Mouse (Mus musculus) lung, postnatal 0 days (tissue): Measurements from ENCODE around the gene Itgae. TPM values are rescaled to one million over a fixed set of nuclear protein-coding genes. Genes with fewer than 3 reads are reported as not detected.
A peak's percentile ranks its signal among the peaks of the same experiment; 100 is the strongest.

Experiments
- ATAC-seq: fragments of 200-750 bp; cut with Nextera tagmentation; 2 replicates; pipeline ENCODE4 v1.8.0; 2017; ENCODE audit warnings: moderate library complexity
- DNase-seq: peaks from one replicate; pipeline ENCODE4 v3.0.0-alpha.2; 2016; ENCODE audit warnings: low spot score
- H3K27ac ChIP-seq: fragments of 300-500 bp; sonication (generic); 2 replicates; pipeline ENCODE4 v1.5.1; 2014; ENCODE audit warnings: antibody characterized with exemption, mild to moderate bottlenecking, low read length, mixed read lengths
- H3K27me3 ChIP-seq: fragments of 300-500 bp; sonication (generic); replicated peaks from 2 replicates; pipeline ENCODE4 v1.6.1; 2014; ENCODE audit warnings: low read length, mixed read lengths; ENCODE audit not compliant: insufficient read depth
- H3K36me3 ChIP-seq: fragments of 300-500 bp; sonication (generic); 2 replicates; pipeline ENCODE4 v1.6.1; 2014; ENCODE audit warnings: low read length, mixed read lengths; ENCODE audit not compliant: insufficient read depth
- H3K4me1 ChIP-seq: fragments of 300-500 bp; sonication (generic); 2 replicates; pipeline ENCODE4 v1.6.1; 2014; ENCODE audit warnings: antibody characterized with exemption, low read depth, low read length, mixed read lengths; ENCODE audit not compliant: insufficient read depth
- H3K4me2 ChIP-seq: fragments of 300-500 bp; sonication (generic); replicated peaks from 2 replicates; pipeline ENCODE4 v1.6.1; 2014; ENCODE audit warnings: low read depth, mild to moderate bottlenecking, low read length, moderate library complexity, mixed read lengths
- H3K4me3 ChIP-seq: fragments of 300-500 bp; sonication (generic); 2 replicates; pipeline ENCODE4 v1.5.1; 2014; ENCODE audit warnings: low read depth, low read length
- H3K9ac ChIP-seq: fragments of 300-500 bp; sonication (generic); replicated peaks from 2 replicates; pipeline ENCODE4 v1.6.1; 2014; ENCODE audit warnings: low read depth, mild to moderate bottlenecking
- H3K9me3 ChIP-seq: fragments of 300-500 bp; sonication (generic); 2 replicates; pipeline ENCODE4 v1.6.1; 2016; ENCODE audit warnings: low read length, mixed read lengths
- CTCF ChIP-seq: IDR thresholded peaks from 2 replicates; pipeline ENCODE4 v1.5.1; 2016; ENCODE audit warnings: antibody characterized with exemption, mild to moderate bottlenecking
- EP300 ChIP-seq: IDR thresholded peaks from 2 replicates; pipeline ENCODE4 v1.6.1; 2016; ENCODE audit warnings: antibody characterized with exemption, mild to moderate bottlenecking, control low read depth
- WGBS: fragments of 180-500 bp; shearing (Covaris S2); extraction: QIAGEN DNeasy Blood & Tissue Kit; methylation state at CpG from one replicate; pipeline ENCODE4 v1.1.7; 2014; 5-methylcytosine and 5-hydroxymethylcytosine counted together
- polyA plus RNA-seq: library from polyadenylated mRNA; unstranded; fragments of >200 nt; fragmentation: Nextera tagmentation; extraction: Ambion mirVana; gene quantifications from 2 replicates; pipeline ENCODE4 v1.2.1, GENCODE M21; 2015

The Itgae gene
- polyA plus RNA-seq, 1 experiment from 2014 or later: 0.30 TPM

DNA sequence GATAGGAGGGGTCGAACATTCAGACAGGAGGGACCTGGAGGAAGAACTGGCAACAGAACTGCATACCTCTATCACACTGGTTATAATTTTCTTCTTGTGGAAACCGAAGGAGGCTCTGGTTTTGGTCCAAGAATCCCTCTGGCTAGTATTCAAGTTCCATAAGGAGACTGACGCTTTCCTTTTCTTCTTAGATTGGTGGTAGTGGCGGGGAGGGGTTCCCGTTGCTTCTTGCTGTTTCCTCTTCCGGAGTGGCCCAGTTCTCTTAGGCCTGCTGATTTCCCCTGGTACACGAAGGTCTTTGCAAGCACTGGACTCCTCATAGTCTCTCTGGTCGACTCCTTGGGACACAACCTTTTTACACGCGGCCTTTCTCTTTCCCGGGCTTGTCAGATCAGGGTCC lies 46.7 kb downstream of the Itgae start:
- Histone ChIP-seq H3K9me3 (no peaks in the 10 kb centered on the region), H3K4me1 (no peaks in the 10 kb centered on the region; the same call in 1 of the 2 replicates), H3K4me2 (peak overlapping the region; percentile 95), H3K9ac (peak overlapping the region; percentile 48), H3K36me3 (no peaks in the 10 kb centered on the region), H3K27ac (no peak overlapping the region), H3K4me3 (peak overlapping the region; percentile 86), H3K27me3 (no peaks in the 10 kb centered on the region)
- DNase-seq (peak; percentile 40), ATAC-seq (no peak)
- 7% methylated on average over 11 of the region's 11 CpGs for WGBS
- TF ChIP-seq CTCF: no peak
- no peak for TF ChIP-seq EP300

DNA sequence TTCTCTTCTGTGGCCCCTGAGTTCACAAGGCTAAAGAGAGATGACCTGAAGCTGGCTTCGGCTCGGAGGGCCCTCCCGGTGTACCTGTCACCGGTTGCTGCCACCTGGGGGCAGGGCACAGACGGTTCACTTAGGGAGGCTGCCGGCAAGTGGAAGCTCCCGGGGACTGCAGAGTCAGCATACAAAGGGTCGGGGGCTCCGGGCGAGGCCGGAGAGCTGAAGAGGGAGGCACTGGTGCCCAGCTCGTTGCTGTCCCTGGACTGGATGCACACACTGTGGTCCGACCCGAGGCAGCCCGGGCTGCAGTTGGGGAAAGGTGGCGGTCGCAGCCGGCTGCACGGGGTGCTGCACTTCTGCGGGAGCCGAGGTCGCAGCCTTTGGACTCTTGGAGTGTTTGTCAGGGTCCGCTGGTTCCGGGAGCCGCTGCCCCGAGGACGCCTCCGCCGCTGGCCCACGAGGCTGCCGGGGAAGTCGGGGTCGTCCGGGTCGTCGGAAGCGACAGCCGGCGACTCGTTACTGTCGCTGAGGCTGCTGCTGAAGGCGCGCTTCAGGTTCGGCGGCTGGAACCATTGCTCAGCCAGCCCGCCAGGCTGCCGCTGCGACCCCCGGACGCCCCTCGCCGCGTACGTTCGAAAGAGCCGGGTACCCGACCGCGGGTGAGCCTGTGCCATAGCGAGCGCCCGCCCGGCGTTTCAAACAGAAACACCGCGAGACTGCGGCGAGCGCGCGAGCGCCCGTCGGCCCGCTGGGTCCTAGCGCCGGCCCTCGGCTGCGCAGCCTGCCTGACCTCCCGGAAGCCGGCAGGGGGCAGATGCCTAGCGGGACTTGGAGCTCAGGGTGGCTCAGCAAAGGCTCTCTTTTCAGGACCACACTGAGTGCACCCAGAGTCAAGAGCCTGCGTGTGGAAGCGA lies 47.5 kb downstream of the Itgae start, which contains the start of gene Haspin:
TSS of gene Haspin (minus strand) at position 704 of the 911 bp plus-strand sequence.
- Histone ChIP-seq H3K9ac (peak within 1 kb of the TSS; percentile 48), H3K27me3 (no peaks in the 10 kb centered on the region), H3K4me1 (no peaks in the 10 kb centered on the region; the same call in 1 of the 2 replicates), H3K4me3 (peak within 1 kb of the TSS; percentile 86), H3K36me3 (no peaks in the 10 kb centered on the region), H3K27ac (no peak within 1 kb of the TSS), H3K4me2 (peak within 1 kb of the TSS; percentile 95), H3K9me3 (no peaks in the 10 kb centered on the region)
- TF ChIP-seq CTCF (peak; percentile 99), EP300 (no peak)
- under 1% methylated on average over 84 of the region's 84 CpGs for WGBS
- peak; percentile 98 for ATAC-seq
- peak; percentile 96 for DNase-seq

DNA sequence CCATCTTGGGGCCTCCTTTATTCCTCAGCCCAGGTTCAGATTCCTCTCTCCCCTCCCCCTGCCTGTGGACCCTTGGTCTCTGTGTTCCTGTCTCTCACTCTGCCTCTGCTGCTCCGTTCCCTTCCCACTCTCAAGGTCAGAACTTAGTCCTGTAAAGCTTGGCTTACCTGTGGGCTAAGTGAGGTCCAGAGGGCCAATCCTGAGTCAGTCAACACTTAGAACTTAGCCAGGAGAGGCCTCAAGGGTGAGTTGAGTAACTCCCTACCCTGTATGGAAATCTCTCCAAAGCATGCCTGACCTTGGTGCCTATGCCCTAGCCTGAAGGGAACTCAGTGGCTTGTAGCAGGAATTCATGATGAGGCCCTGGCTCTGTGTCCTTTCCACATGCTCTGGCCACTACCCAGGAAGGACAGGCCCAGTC lies 53.9 kb downstream of the Itgae start:
- Histone ChIP-seq H3K9ac (no peak overlapping the region), H3K9me3 (no peaks in the 10 kb centered on the region), H3K4me3 (no peak overlapping the region), H3K4me2 (no peak overlapping the region), H3K27ac (peak overlapping the region; percentile 43; the same call in 1 of the 2 replicates), H3K36me3 (no peaks in the 10 kb centered on the region), H3K27me3 (no peaks in the 10 kb centered on the region), H3K4me1 (no peaks in the 10 kb centered on the region; the same call in 1 of the 2 replicates)
- DNase-seq: peak; percentile 88
- peak; percentile 97 for ATAC-seq
- WGBS: 45% methylated on average over 1 of the region's 1 CpGs
- TF ChIP-seq CTCF: no peak
- peak; percentile 22; the same call in 1 of the 2 replicates for TF ChIP-seq EP300

DNA sequence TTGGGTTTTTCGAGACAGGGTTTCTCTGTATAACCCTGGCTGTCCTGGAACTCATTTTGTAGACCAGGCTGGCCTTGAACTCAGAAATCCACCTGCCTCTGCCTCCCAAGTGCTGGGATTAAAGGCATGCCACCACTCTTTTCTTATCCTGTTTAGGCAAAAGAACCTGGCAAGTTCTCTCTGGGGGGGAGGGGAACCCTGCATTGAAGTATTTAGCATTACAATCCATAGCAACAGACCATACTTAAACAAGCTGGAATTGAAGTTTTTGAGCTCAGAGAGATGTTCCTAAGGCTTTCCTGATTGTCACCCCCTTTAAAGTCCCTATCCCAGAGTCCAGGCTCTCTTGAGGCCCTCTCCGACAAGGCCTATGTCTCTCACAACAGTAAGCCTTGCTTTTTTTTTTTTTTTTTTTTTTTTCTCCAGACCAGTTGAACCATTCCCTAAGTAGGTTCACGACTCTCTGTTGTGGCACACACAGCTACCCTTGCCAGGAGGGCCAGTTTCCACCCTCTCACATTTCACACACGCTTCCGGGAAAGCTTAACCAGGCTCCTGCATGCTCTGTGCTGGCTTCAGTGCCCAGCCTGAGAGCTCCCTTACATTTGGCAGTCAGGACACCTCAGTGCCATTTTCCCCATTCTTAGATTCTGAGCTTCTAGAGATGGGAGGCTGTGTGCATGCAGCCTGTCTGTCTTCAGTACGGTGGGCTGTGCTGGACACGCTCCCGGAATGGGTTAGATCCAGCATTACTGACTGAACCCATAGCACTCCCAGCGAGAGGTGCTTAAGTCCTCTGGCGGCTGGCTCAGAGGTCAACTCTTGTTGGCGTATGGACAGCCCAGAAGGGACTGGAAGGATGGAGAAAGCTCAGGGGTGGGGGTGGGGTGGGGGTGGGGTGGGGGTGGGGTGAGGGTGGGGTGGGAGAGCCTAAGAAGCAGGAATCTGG lies 55.9 kb downstream of the Itgae start:
- 53% methylated on average over 11 of the region's 11 CpGs for WGBS
- TF ChIP-seq EP300 (no peak), CTCF (no peak)
- H3K27ac ChIP-seq: no peak overlapping the region
- DNase-seq (no peak), ATAC-seq (no peak)
- no peaks in the 10 kb centered on the region; the same call in 1 of the 2 replicates for H3K4me1 ChIP-seq
- H3K9ac ChIP-seq: no peak overlapping the region
- no peak overlapping the region for H3K4me2 ChIP-seq
- no peaks in the 10 kb centered on the region for H3K9me3 ChIP-seq
- H3K27me3 ChIP-seq: no peaks in the 10 kb centered on the region
- no peak overlapping the region for H3K4me3 ChIP-seq
- no peaks in the 10 kb centered on the region for H3K36me3 ChIP-seq

DNA sequence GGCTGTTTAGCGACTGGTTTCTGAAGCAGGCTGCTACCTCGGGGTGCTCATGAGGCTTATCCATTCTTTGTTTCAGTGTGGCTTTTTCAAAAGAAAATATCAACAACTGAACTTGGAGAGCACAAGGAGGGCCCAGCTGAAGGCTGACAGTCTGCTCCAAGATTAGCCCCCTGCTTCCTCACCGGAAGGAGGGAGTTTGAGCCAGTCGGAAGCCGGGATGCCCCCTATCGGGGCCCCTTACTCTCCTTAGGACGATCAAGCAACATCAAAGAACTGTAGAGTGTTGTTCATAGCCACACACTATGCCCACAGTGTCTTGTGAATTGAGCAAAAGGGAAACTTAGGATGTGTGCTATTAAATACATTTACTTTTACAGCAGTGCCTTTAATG lies 56.6 kb downstream of the Itgae start:
- no peak for TF ChIP-seq CTCF
- TF ChIP-seq EP300: no peak
- Histone ChIP-seq H3K9me3 (no peaks in the 10 kb centered on the region), H3K4me3 (no peak overlapping the region), H3K27ac (no peak overlapping the region), H3K27me3 (no peaks in the 10 kb centered on the region), H3K4me1 (no peaks in the 10 kb centered on the region; the same call in 1 of the 2 replicates), H3K36me3 (no peaks in the 10 kb centered on the region), H3K4me2 (no peak overlapping the region), H3K9ac (no peak overlapping the region)
- DNase-seq (no peak), ATAC-seq (no peak)
- WGBS: 44% methylated on average over 7 of the region's 7 CpGs

DNA sequence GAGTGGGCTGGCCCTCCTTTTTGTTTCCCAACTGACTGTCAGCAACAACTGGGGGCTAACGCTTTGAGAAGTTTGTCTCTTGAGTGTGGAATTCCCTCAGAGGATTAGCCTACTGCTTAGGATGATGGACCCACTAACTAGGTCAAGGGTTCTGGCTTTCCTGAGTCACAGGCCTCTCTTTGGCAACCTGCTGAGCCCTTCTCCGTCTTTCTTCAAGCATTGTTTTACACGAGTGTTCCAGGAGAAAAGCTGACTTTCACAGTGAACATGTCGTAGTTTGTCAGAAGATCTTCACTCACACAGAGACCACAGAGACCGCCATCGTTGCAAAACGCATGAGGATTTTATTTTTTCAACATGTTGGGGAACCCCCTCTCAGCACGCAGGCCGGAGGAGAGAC lies 57.8 kb downstream of the Itgae start:
- Histone ChIP-seq H3K36me3 (no peaks in the 10 kb centered on the region), H3K4me1 (no peaks in the 10 kb centered on the region; the same call in 1 of the 2 replicates), H3K9me3 (no peaks in the 10 kb centered on the region), H3K4me3 (no peak overlapping the region), H3K27ac (no peak overlapping the region), H3K27me3 (no peaks in the 10 kb centered on the region), H3K4me2 (no peak overlapping the region), H3K9ac (no peak overlapping the region)
- DNase-seq (no peak), ATAC-seq (no peak)
- TF ChIP-seq EP300 (no peak), CTCF (no peak)
- 74% methylated on average over 9 of the region's 9 CpGs for WGBS
